Mouse (Mus musculus) adrenal gland, postnatal 0 days (tissue): ENCODE results near the gene Atp8b3. TPM values are rescaled to one million over a fixed set of nuclear protein-coding genes. Genes with fewer than 3 reads are reported as not detected.

ENCODE experiments used
- polyA plus RNA-seq: library from polyadenylated mRNA; unstranded; fragments of >200 nt; fragmentation: Nextera tagmentation; extraction: Ambion mirVana; gene quantifications from 2 replicates; pipeline ENCODE4 v1.2.1, GENCODE M21; 2015

Atp8b3 gene
- polyA plus RNA-seq: 0.61 and 0.94 TPM in 2 replicates

DNA sequence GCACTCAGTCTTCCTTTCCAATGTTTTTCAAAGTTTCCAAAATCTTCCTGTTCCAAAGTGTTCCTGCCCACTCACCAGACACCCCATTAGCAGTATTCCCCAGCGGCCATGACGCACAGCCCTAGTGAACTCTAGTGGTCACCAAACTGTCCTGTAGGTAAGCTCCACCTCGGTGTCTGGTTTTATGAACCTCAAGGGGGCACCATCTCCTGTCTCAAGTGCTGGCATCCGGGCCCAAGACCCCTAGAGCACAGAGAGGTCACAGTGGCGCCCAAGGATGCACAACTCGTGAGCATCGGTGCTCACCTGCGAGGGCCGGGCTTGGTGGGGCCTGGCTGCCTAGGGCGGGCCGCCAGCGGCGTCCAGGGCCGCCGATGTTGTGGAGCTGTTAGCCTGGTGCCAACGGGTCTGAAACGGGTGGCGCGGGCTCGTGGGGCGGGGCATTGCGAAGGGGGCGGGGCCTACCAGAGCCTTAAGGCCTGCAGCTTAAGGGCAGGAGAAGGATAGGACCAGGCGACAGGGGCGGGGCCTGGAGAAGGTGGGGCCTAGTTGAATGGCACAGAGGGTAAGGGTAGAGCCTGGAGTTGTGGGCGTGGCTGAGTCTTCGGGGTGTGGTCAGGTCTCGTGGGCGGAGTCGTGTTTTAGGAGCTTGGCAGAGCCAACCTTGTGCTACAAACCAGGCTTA, at the start of gene Atp8b3:
Atp8b3 (minus strand) TSS at position 415 of the 685 bp plus-strand sequence.

DNA sequence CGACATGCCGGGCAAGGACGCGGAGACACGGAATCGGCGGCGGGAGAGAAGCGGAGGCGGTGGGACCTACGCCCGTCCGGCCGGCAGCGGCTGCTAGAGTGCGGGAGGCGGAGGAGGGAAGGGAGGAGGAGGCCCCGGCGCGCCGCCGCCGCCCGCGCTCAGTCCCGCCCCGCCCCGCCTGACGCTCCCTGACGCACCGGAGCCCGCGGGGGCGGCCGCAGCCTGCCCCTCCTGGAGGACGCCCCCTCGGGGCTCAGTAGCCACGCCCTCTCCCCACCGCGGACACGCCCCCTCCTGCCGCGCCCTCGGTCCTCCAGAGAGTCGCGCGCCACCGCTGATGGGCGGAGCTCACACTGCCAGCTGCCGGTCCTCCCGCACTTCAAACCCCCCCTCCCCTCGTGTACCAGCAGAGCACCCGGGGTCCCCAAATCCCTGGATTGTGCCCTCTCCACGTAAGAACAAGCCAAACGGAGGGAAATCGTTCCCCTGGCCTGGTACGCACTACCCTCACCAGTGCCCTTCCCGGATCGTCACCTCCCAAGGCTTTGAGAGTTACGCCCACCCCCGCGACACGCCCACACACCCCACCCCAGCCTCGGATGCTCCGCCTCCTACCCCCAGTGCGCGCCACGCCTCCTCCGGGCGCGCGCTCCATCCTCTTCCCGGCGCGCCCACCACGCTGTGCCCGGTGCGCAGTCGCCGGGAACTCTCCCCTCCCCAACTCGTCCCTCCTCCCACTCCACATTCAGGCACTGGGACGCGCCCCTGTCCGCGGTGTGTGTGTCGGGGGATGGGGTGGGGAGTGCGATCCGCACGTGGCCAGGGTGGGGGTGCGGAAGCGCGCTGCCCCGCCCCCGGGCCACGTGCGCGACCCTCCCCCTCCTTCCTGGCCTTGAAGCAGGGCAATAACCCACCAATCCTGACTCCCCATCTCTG, 38.5 kb upstream of the Atp8b3 start, which contains the start of gene Klf16:
Klf16 (minus strand) TSS at position 127 of the 936 bp plus-strand sequence.

GRCm38 (mm10) chr10:80561116-80561944, 22.4 kb upstream of the Atp8b3 start, which contains the start of gene Rexo1:
Rexo1 (minus strand) TSS chr10:80561560.

DNA sequence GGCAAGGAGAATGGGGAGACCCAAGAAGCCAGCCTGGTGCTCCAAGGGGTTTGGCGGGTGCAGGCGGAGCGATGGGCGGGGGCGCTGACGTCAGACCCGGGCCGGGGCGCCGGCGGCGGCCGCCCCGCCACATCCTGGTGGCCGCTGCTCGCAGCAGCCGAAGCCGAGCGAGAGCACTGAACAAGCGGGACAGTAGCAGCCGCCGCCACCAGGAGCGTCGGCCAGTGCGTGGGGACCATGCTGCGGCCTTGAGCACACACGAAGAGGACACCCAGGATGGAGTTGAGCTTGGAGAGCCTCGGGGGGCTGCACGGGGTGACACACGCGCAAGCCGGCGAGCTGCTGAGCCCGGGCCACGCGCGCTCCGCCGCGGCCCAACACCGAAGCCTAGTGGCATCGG, 44.2 kb downstream of the Atp8b3 start, which contains the start of gene Onecut3:
Onecut3 (plus strand) TSS at position 104 of the 400 bp plus-strand sequence.

Other genes with a start within 250 kb of the Atp8b3 start
- gene Rps15, start 246.7 kb downstream of the Atp8b3 start, polyA plus RNA-seq: 722 and 992 TPM in 2 replicates
- 5.2 and 14.1 TPM in 2 replicates for gene Apc2, start 243.1 kb downstream of the Atp8b3 start, polyA plus RNA-seq
- 57.7 and 64.6 TPM in 2 replicates for gene 2310011J03Rik, start 218.6 kb downstream of the Atp8b3 start, polyA plus RNA-seq
- gene Pcsk4, start 209.6 kb downstream of the Atp8b3 start, polyA plus RNA-seq: 3.2 and 3.3 TPM in 2 replicates
- 5.7 and 5.9 TPM in 2 replicates for gene Reep6, start 209.2 kb downstream of the Atp8b3 start, polyA plus RNA-seq
- 24.9 and 42.4 TPM in 2 replicates for gene Adamtsl5, start 190.7 kb downstream of the Atp8b3 start, polyA plus RNA-seq
- gene Plk5, start 182.7 kb downstream of the Atp8b3 start, polyA plus RNA-seq: 0.26 TPM in 1 of 2 replicates, not detected in the other
- gene Mex3d, start 151.5 kb downstream of the Atp8b3 start, polyA plus RNA-seq: 6.5 and 7.7 TPM in 2 replicates
- 90.1 and 97.9 TPM in 2 replicates for gene Mbd3, start 139.6 kb downstream of the Atp8b3 start, polyA plus RNA-seq
- gene Uqcr11, start 132.3 kb downstream of the Atp8b3 start, polyA plus RNA-seq: 1,129 and 1,245 TPM in 2 replicates
- 49.3 and 57.5 TPM in 2 replicates for gene Tcf3, start 105.5 kb downstream of the Atp8b3 start, polyA plus RNA-seq
- not detected in 2 replicates for gene Onecut3, start 44.3 kb downstream of the Atp8b3 start, polyA plus RNA-seq
- 11.2 and 20.1 TPM in 2 replicates for gene Rexo1, start 22.4 kb upstream of the Atp8b3 start, polyA plus RNA-seq
- gene Klf16, start 38.2 kb upstream of the Atp8b3 start, polyA plus RNA-seq: 7.9 and 8.0 TPM in 2 replicates
- 102 and 134 TPM in 2 replicates for gene Abhd17a, start 51.2 kb upstream of the Atp8b3 start, polyA plus RNA-seq
- gene Scamp4, start 63.7 kb upstream of the Atp8b3 start, polyA plus RNA-seq: 54.3 and 79.2 TPM in 2 replicates
- 1.7 and 4.1 TPM in 2 replicates for gene Adat3, start 63.8 kb upstream of the Atp8b3 start, polyA plus RNA-seq
- gene Gm49322, start 66.9 kb upstream of the Atp8b3 start, polyA plus RNA-seq: 0.65 and 0.98 TPM in 2 replicates
- 102 and 121 TPM in 2 replicates for gene Csnk1g2, start 83.7 kb upstream of the Atp8b3 start, polyA plus RNA-seq
- gene Btbd2, start 117.9 kb upstream of the Atp8b3 start, polyA plus RNA-seq: 50.2 and 59.5 TPM in 2 replicates
- gene Mknk2, start 139.0 kb upstream of the Atp8b3 start, polyA plus RNA-seq: 42.1 and 50.3 TPM in 2 replicates
- gene Mob3a, start 162.9 kb upstream of the Atp8b3 start, polyA plus RNA-seq: 18.3 and 26.4 TPM in 2 replicates
- gene Izumo4, start 163.1 kb upstream of the Atp8b3 start, polyA plus RNA-seq: 20.7 and 36.4 TPM in 2 replicates
- 42.5 and 53.7 TPM in 2 replicates for gene Ap3d1, start 203.1 kb upstream of the Atp8b3 start, polyA plus RNA-seq
- 6.1 and 11.7 TPM in 2 replicates for gene Dot1l, start 216.1 kb upstream of the Atp8b3 start, polyA plus RNA-seq